Mouse (Mus musculus): Measurements from ENCODE around the gene Cmss1. TPM values are rescaled to one million over a fixed set of nuclear protein-coding genes. Genes with fewer than 3 reads are reported as not detected.
A peak's percentile ranks its signal among the peaks of the same experiment; 100 is the strongest.

The Cmss1 gene
- polyA plus RNA-seq, 1 experiment from 2014 or later = 38.3 TPM

DNA sequence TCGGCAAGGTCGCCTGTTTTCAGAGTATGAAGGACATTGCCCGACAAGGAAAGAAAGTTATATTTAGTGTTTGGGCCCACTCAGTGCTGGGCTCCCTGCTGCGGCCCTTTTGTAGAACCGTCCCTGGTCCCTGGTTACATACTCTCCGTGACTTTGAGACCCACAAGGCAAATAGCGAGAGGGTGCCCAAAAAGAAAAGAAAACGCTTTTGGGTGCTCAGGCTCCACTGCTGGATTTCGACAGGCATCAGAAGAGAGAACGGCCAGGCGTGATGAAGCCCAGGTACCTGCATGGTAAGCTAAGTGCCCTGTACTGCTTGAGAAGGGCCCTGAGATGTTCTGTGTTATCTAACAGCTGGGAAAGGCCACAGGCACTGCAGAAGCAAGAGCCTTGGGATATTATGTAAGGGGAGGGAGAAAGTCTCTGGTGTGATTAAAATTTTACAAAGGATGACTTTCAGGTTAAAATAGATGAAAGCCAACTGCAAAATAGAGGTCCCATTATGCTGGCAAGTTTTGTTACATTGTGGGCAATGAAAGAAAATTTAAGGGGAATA lies 253.4 kb downstream of the Cmss1 start:
- Histone ChIP-seq H3K4me1 (ENCODE audit: control insufficient read depth, insufficient read depth, low read length) (no peaks in the 10 kb centered on the region), H3K9me3 (ENCODE audit: control insufficient read depth, low read length) (no peaks in the 10 kb centered on the region), H3K9ac (replicated peaks; ENCODE audit: low read depth, low read length) (no peak overlapping the region), H3K27me3 (ENCODE audit: control insufficient read depth, insufficient read depth, low read length) (no peaks in the 10 kb centered on the region), H3K27ac (ENCODE audit: low read depth, low read length) (no peak overlapping the region), H3K36me3 (ENCODE audit: control insufficient read depth, insufficient read depth, low read length) (no peaks in the 10 kb centered on the region), H3K4me2 (ENCODE audit: low read depth, low read length) (no peak overlapping the region), H3K4me3 (ENCODE audit: low read depth, low read length) (no peak overlapping the region)
- ATAC-seq (ENCODE audit: low read depth) = no peak
- WGBS = 83% methylated on average over 11 of the region's 11 CpGs

DNA sequence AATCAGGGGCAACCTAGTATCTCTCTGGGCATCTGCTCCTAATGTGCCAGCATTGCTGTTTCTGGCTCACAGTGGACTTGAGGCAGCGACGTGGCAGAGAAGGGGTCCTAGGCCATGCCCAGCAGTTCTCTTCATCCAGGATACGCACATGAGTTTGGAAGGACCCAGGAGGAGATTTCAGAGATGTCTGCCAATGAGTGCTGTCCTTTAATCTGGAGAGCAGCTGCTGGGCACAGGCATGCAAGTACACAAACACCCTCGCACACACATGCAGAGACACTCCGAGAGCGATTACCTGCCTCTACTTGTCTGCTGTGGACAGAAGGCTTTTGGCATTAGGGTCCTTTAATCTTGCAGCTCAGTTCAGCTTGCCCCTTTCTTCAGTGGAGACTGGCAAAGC lies 253.9 kb downstream of the Cmss1 start, which contains the start of gene Filip1l:
Gene Filip1l (plus strand): TSS at position 343 of the 400 bp plus-strand sequence.
- no peaks in the 10 kb centered on the region for H3K27me3 ChIP-seq (ENCODE audit: control insufficient read depth, insufficient read depth, low read length)
- no peak within 1 kb of the TSS for H3K9ac ChIP-seq (replicated peaks; ENCODE audit: low read depth, low read length)
- H3K27ac ChIP-seq (ENCODE audit: low read depth, low read length) = no peak within 1 kb of the TSS
- no peak within 1 kb of the TSS for H3K4me2 ChIP-seq (ENCODE audit: low read depth, low read length)
- peak; percentile 21; the same call in 1 of the 2 replicates for ATAC-seq (ENCODE audit: low read depth)
- no peak within 1 kb of the TSS for H3K4me3 ChIP-seq (ENCODE audit: low read depth, low read length)
- H3K36me3 ChIP-seq (ENCODE audit: control insufficient read depth, insufficient read depth, low read length) = no peaks in the 10 kb centered on the region
- no peaks in the 10 kb centered on the region for H3K4me1 ChIP-seq (ENCODE audit: control insufficient read depth, insufficient read depth, low read length)
- 78% methylated on average over 6 of the region's 6 CpGs for WGBS
- H3K9me3 ChIP-seq (ENCODE audit: control insufficient read depth, low read length) = no peaks in the 10 kb centered on the region

DNA sequence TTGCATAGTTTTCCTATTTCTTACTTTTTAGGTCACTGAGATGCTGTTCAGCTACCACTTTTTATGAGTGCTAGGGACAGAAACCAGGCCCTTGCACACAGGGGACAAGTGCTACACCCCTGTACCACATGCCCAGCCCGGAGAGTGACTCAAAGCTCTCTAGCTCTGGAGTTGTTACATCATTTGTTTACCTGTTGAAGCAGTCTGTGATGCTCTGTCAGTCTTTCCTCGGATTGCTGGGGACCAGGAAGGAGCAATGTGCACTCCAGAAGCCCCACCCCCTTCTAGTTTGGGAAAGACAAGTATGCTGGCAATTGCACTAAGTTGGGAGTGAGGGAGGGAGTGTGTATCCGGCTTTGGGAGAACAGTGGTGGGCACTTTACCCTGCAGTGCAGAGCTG lies 257.0 kb downstream of the Cmss1 start:
- Histone ChIP-seq H3K4me1 (ENCODE audit: control insufficient read depth, insufficient read depth, low read length) (no peaks in the 10 kb centered on the region), H3K9ac (replicated peaks; ENCODE audit: low read depth, low read length) (no peak overlapping the region), H3K9me3 (ENCODE audit: control insufficient read depth, low read length) (no peaks in the 10 kb centered on the region), H3K27ac (ENCODE audit: low read depth, low read length) (no peak overlapping the region), H3K4me2 (ENCODE audit: low read depth, low read length) (no peak overlapping the region), H3K27me3 (ENCODE audit: control insufficient read depth, insufficient read depth, low read length) (no peaks in the 10 kb centered on the region), H3K4me3 (ENCODE audit: low read depth, low read length) (no peak overlapping the region), H3K36me3 (ENCODE audit: control insufficient read depth, insufficient read depth, low read length) (no peaks in the 10 kb centered on the region)
- 68% methylated on average over 3 of the region's 3 CpGs for WGBS
- no peak for ATAC-seq (ENCODE audit: low read depth)

DNA sequence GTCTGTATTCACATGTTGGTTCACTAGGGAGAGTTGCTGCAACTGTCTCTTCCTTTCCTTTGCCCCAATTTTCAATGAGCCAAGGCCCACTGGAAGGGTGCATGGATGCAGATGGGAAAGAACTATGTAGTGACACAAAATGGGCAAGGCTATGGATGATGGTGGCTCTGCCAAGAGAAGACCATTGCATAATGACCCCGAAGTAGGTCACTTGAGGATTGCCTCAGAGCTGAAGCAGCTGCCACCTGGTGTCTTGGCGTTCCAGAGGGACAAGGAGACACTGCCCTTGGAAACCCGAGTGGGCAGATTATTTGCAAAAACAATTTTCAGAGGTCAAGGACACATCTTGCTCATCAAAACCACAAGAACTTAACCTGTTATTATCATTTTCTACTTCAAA lies 257.6 kb downstream of the Cmss1 start:
- no peaks in the 10 kb centered on the region for H3K36me3 ChIP-seq (ENCODE audit: control insufficient read depth, insufficient read depth, low read length)
- no peaks in the 10 kb centered on the region for H3K27me3 ChIP-seq (ENCODE audit: control insufficient read depth, insufficient read depth, low read length)
- ATAC-seq (ENCODE audit: low read depth) = no peak
- no peak overlapping the region for H3K27ac ChIP-seq (ENCODE audit: low read depth, low read length)
- H3K9ac ChIP-seq (replicated peaks; ENCODE audit: low read depth, low read length) = no peak overlapping the region
- H3K4me1 ChIP-seq (ENCODE audit: control insufficient read depth, insufficient read depth, low read length) = no peaks in the 10 kb centered on the region
- no peak overlapping the region for H3K4me2 ChIP-seq (ENCODE audit: low read depth, low read length)
- no peak overlapping the region for H3K4me3 ChIP-seq (ENCODE audit: low read depth, low read length)
- no peaks in the 10 kb centered on the region for H3K9me3 ChIP-seq (ENCODE audit: control insufficient read depth, low read length)
- 83% methylated on average over 3 of the region's 3 CpGs for WGBS

DNA sequence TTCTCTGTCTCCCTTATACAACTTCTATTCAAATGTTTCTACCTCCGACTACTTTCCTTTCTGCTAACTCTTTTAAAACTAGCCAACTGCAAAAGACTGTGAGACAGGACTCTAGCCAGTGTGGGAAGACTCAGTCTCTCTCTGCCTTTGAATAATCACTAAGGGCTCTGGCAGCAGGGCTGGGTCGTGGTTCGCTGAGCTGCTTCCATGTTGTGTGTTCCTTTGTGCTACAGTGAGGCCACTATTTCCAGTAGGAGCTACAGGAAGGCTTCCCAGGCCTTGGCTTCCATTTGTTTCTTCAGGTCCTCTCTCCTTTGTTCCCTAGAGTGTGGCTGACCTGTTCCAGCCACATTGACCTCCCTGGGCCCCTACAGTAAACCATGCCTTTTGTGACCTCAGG lies 260.4 kb downstream of the Cmss1 start:
- WGBS = 62% methylated on average over 3 of the region's 3 CpGs
- no peak overlapping the region for H3K9ac ChIP-seq (replicated peaks; ENCODE audit: low read depth, low read length)
- no peak overlapping the region for H3K4me3 ChIP-seq (ENCODE audit: low read depth, low read length)
- H3K36me3 ChIP-seq (ENCODE audit: control insufficient read depth, insufficient read depth, low read length) = no peaks in the 10 kb centered on the region
- no peaks in the 10 kb centered on the region for H3K4me1 ChIP-seq (ENCODE audit: control insufficient read depth, insufficient read depth, low read length)
- no peaks in the 10 kb centered on the region for H3K9me3 ChIP-seq (ENCODE audit: control insufficient read depth, low read length)
- no peak overlapping the region for H3K27ac ChIP-seq (ENCODE audit: low read depth, low read length)
- ATAC-seq (ENCODE audit: low read depth) = no peak
- H3K27me3 ChIP-seq (ENCODE audit: control insufficient read depth, insufficient read depth, low read length) = no peaks in the 10 kb centered on the region
- H3K4me2 ChIP-seq (ENCODE audit: low read depth, low read length) = no peak overlapping the region

DNA sequence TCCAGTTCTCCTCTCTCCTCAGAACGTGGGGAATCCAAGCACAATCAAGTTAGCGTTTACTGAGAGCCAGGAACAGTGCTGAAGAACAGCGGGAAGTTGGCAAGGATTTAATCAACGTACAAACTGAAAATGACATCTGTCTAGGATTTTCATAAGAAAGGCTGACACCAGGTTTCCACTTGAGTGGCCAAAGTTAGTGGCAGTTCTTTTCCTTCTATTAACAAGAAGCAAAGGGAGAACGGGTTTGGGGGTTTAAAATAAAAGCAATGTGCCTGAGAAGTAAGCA lies 266.1 kb downstream of the Cmss1 start:
- 74% methylated on average over 5 of the region's 5 CpGs for WGBS
- Histone ChIP-seq H3K9me3 (ENCODE audit: control insufficient read depth, low read length) (no peaks in the 10 kb centered on the region), H3K4me1 (ENCODE audit: control insufficient read depth, insufficient read depth, low read length) (no peaks in the 10 kb centered on the region), H3K4me3 (ENCODE audit: low read depth, low read length) (no peak overlapping the region), H3K36me3 (ENCODE audit: control insufficient read depth, insufficient read depth, low read length) (no peaks in the 10 kb centered on the region), H3K4me2 (ENCODE audit: low read depth, low read length) (no peak overlapping the region), H3K27me3 (ENCODE audit: control insufficient read depth, insufficient read depth, low read length) (no peaks in the 10 kb centered on the region), H3K9ac (replicated peaks; ENCODE audit: low read depth, low read length) (no peak overlapping the region), H3K27ac (ENCODE audit: low read depth, low read length) (no peak overlapping the region)
- no peak for ATAC-seq (ENCODE audit: low read depth)

DNA sequence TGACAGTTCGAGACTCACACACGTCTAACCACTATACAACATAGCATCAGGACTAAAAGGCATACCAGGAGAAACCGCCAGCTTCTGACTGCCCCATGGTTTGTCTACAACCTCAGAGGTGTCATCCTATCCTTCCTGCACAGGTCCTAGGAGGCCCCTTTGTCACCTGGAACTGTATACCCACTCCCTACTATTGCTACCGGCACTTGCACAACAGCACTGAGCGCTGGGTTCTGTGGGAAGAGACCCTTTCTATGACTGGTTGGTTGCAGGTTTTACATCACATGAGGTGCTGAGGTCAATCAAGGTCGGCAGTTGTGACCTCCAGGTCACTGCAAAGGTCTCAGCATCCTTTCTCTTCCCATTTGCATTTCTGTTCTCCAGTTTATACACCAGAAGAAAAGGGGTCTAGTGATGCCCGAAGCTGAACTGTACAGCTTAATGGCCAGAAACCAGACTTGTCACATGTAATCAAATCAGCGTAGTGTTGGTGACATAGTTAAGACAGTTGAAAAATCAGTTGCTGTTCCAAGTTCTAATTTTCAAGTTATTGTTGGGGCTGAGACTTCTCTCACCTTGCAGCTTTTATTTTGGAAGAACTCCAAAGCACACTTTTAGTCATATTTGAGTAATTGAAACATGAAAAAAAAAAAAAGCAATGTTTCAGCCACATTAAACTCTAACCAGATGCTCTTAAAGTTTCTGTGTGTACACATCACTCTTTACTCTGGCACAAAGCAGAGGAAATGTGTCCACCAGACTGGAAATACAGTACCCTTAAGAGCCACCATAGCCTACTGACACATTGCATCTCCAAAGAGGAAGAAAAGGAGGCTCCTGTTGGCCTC lies 266.7 kb downstream of the Cmss1 start:
- ATAC-seq (ENCODE audit: low read depth) = no peak
- Histone ChIP-seq H3K27me3 (ENCODE audit: control insufficient read depth, insufficient read depth, low read length) (no peaks in the 10 kb centered on the region), H3K36me3 (ENCODE audit: control insufficient read depth, insufficient read depth, low read length) (no peaks in the 10 kb centered on the region), H3K4me3 (ENCODE audit: low read depth, low read length) (no peak overlapping the region), H3K27ac (ENCODE audit: low read depth, low read length) (no peak overlapping the region), H3K4me1 (ENCODE audit: control insufficient read depth, insufficient read depth, low read length) (no peaks in the 10 kb centered on the region), H3K4me2 (ENCODE audit: low read depth, low read length) (no peak overlapping the region), H3K9me3 (ENCODE audit: control insufficient read depth, low read length) (no peaks in the 10 kb centered on the region), H3K9ac (replicated peaks; ENCODE audit: low read depth, low read length) (no peak overlapping the region)
- 94% methylated on average over 8 of the region's 8 CpGs for WGBS

DNA sequence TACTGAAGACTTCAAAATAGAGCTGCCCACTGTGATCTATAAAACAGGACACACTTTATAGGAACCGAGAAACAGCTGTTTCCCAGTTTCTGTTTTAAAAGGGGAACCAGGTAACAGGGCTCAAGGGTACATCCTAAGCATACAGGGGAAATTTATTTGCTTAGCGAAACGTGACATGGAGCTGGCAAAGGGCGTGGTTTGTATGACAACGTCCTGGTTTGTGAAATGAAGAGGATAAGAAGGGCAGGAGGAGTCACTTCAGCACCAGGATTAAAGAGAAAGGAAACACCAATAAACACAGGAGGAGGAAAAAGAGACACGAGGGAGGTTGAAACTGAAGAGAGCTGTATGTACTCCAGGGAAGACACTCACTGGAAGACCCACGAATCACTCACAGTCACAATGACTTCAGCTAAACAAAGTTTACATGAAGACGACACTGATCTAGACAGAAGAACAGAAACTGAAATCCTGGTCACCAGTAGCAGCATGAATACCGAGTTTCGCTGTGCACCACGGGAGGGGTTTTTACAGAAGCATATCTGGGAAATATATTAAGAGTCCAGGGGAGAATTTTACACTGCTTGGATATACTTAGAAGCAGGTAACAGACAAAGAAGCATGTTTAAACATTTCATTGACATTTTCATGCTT lies 269.8 kb downstream of the Cmss1 start:
- H3K9me3 ChIP-seq (ENCODE audit: control insufficient read depth, low read length) = no peaks in the 10 kb centered on the region
- H3K9ac ChIP-seq (replicated peaks; ENCODE audit: low read depth, low read length) = no peak overlapping the region
- no peaks in the 10 kb centered on the region for H3K27me3 ChIP-seq (ENCODE audit: control insufficient read depth, insufficient read depth, low read length)
- no peak overlapping the region for H3K4me3 ChIP-seq (ENCODE audit: low read depth, low read length)
- no peaks in the 10 kb centered on the region for H3K4me1 ChIP-seq (ENCODE audit: control insufficient read depth, insufficient read depth, low read length)
- ATAC-seq (ENCODE audit: low read depth) = no peak
- 77% methylated on average over 11 of the region's 11 CpGs for WGBS
- no peaks in the 10 kb centered on the region for H3K36me3 ChIP-seq (ENCODE audit: control insufficient read depth, insufficient read depth, low read length)
- no peak overlapping the region for H3K27ac ChIP-seq (ENCODE audit: low read depth, low read length)
- H3K4me2 ChIP-seq (ENCODE audit: low read depth, low read length) = no peak overlapping the region

DNA sequence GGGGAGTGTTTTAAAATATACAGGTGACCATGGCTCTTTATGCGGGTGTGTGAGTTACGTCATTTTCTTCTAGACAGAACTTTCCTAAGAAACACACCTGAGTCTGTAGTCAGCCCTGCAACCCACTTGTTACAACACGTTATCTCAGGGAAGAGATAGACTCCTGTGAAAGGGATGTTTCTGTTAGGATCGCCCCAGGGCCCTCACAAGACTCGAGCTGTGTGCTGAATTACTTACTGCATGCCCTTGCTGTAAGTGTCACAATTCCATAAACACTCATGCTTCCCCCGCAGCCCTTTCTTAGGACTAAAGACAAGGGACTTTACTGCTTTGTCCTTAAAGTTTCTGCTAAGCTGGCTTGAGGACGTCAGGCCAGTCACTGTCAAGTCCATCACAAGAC lies 274.4 kb downstream of the Cmss1 start:
- H3K27ac ChIP-seq (ENCODE audit: low read depth, low read length) = no peak overlapping the region
- ATAC-seq (ENCODE audit: low read depth) = no peak
- H3K36me3 ChIP-seq (ENCODE audit: control insufficient read depth, insufficient read depth, low read length) = no peaks in the 10 kb centered on the region
- H3K27me3 ChIP-seq (ENCODE audit: control insufficient read depth, insufficient read depth, low read length) = no peaks in the 10 kb centered on the region
- 82% methylated on average over 7 of the region's 7 CpGs for WGBS
- H3K9ac ChIP-seq (replicated peaks; ENCODE audit: low read depth, low read length) = no peak overlapping the region
- no peaks in the 10 kb centered on the region for H3K9me3 ChIP-seq (ENCODE audit: control insufficient read depth, low read length)
- no peak overlapping the region for H3K4me3 ChIP-seq (ENCODE audit: low read depth, low read length)
- no peaks in the 10 kb centered on the region for H3K4me1 ChIP-seq (ENCODE audit: control insufficient read depth, insufficient read depth, low read length)
- H3K4me2 ChIP-seq (ENCODE audit: low read depth, low read length) = no peak overlapping the region
